Mouse (Mus musculus) megakaryocyte progenitor cell, adult 5-6 weeks (primary cell): Measurements from ENCODE around the gene Tbc1d13. TPM values are rescaled to one million over a fixed set of nuclear protein-coding genes. Genes with fewer than 3 reads are reported as not detected.
"Not testable (repeated sequence)": the region's sequence is repeated elsewhere in the genome, so short reads cannot be mapped to it uniquely, and the experiment has no call there.

Experiments used
- ATAC-seq: replicated peaks from 2 replicates; pipeline ENCODE4 v1.8.0; 2016; ENCODE audit warnings: mild to moderate bottlenecking, moderate TSS enrichment, inconsistent platforms; ENCODE audit not compliant: poor library complexity
- total RNA-seq, 2 experiments: library from RNA; stranded (forward) in 1 of 2; stranded (reverse) in 1 of 2; fragments of 157-497, 149-512 nt in 1 of 2; fragments of 200-1000 nt in 1 of 2; gene quantifications; 2 replicates each; pipeline versions ENCODE4 v1.2.3 to v1.2.4; 2015 to 2017

The Tbc1d13 gene
- total RNA-seq, 2 experiments from 2014 or later, result 29.0 to 47.2 TPM

- peak; percentile 100 for ATAC-seq
These were observed 44.4 kb downstream of the Tbc1d13 start, which contains the start of gene Spout1 for GRCm38 (mm10) chr2:30177700-30178675. Gene Spout1, minus strand, starts transcription at chr2:30178459.

GRCm38 (mm10) chr2:30178711-30179110 lies 45.2 kb downstream of the Tbc1d13 start:
- ATAC-seq, result not testable (repeated sequence)

- no peak for ATAC-seq
These were observed 48.9 kb downstream of the Tbc1d13 start for GRCm38 (mm10) chr2:30182424-30182823.

- ATAC-seq, result no peak
These were observed 50.2 kb downstream of the Tbc1d13 start for GRCm38 (mm10) chr2:30183721-30184120.

GRCm38 (mm10) chr2:30185276-30185675 lies 51.7 kb downstream of the Tbc1d13 start:
- ATAC-seq, result peak; percentile 86

GRCm38 (mm10) chr2:30185681-30186080 lies 52.1 kb downstream of the Tbc1d13 start:
- ATAC-seq, result no peak

- ATAC-seq, result no peak
These were observed 58.4 kb downstream of the Tbc1d13 start for GRCm38 (mm10) chr2:30191790-30192580.

- ATAC-seq, result no peak
These were observed 61.1 kb downstream of the Tbc1d13 start for GRCm38 (mm10) chr2:30194656-30195055.

GRCm38 (mm10) chr2:30198021-30198420 lies 64.5 kb downstream of the Tbc1d13 start:
- ATAC-seq, result no peak

- ATAC-seq, result no peak
These were observed 66.4 kb downstream of the Tbc1d13 start for GRCm38 (mm10) chr2:30199984-30200383.

- ATAC-seq, result no peak
These were observed 66.9 kb downstream of the Tbc1d13 start for GRCm38 (mm10) chr2:30200388-30200925.

Other genes with a start within 250 kb of the Tbc1d13 start
- gene Odf2, start 244.5 kb upstream of the Tbc1d13 start, total RNA-seq (2015), result 34.4 and 47.6 TPM in 2 replicates
- 81.5 and 107 TPM in 2 replicates for gene Odf2, start 244.5 kb upstream of the Tbc1d13 start, total RNA-seq (2017)
- 24.7 and 29.2 TPM in 2 replicates for gene Gle1, start 198.3 kb upstream of the Tbc1d13 start, total RNA-seq (2015)
- 58.0 and 92.2 TPM in 2 replicates for gene Gle1, start 198.3 kb upstream of the Tbc1d13 start, total RNA-seq (2017)
- gene Sptan1, start 168.2 kb upstream of the Tbc1d13 start, total RNA-seq (2015), result 45.3 and 52.5 TPM in 2 replicates
- gene Sptan1, start 168.2 kb upstream of the Tbc1d13 start, total RNA-seq (2017), result 90.5 and 106 TPM in 2 replicates
- gene Wdr34, start 84.9 kb upstream of the Tbc1d13 start, total RNA-seq (2015), result 9.5 and 18.5 TPM in 2 replicates
- 9.4 and 10.3 TPM in 2 replicates for gene Wdr34, start 84.9 kb upstream of the Tbc1d13 start, total RNA-seq (2017)
- 465 and 470 TPM in 2 replicates for gene Set, start 76.4 kb upstream of the Tbc1d13 start, total RNA-seq (2015)
- 1,489 and 2,093 TPM in 2 replicates for gene Set, start 76.4 kb upstream of the Tbc1d13 start, total RNA-seq (2017)
- gene Pkn3, start 56.1 kb upstream of the Tbc1d13 start, total RNA-seq (2015), result 3.1 and 3.6 TPM in 2 replicates
- 7.9 and 10.2 TPM in 2 replicates for gene Pkn3, start 56.1 kb upstream of the Tbc1d13 start, total RNA-seq (2017)
- gene Zdhhc12, start 40.1 kb upstream of the Tbc1d13 start, total RNA-seq (2015), result 17.4 and 18.2 TPM in 2 replicates
- gene Zdhhc12, start 40.1 kb upstream of the Tbc1d13 start, total RNA-seq (2017), result 10.7 and 13.3 TPM in 2 replicates
- 8.8 and 9.4 TPM in 2 replicates for gene Zer1, start 9.2 kb upstream of the Tbc1d13 start, total RNA-seq (2015)
- 6.9 and 7.9 TPM in 2 replicates for gene Zer1, start 9.2 kb upstream of the Tbc1d13 start, total RNA-seq (2017)
- 10.2 and 12.7 TPM in 2 replicates for gene Endog, start 37.7 kb downstream of the Tbc1d13 start, total RNA-seq (2015)
- gene Endog, start 37.7 kb downstream of the Tbc1d13 start, total RNA-seq (2017), result 4.0 and 11.6 TPM in 2 replicates
- gene Spout1, start 44.7 kb downstream of the Tbc1d13 start, total RNA-seq (2015), result 21.5 and 28.3 TPM in 2 replicates
- 40.1 and 44.2 TPM in 2 replicates for gene Spout1, start 44.7 kb downstream of the Tbc1d13 start, total RNA-seq (2017)
- gene Kyat1, start 72.1 kb downstream of the Tbc1d13 start, total RNA-seq (2015), result 3.0 and 5.5 TPM in 2 replicates
- 7.0 and 8.5 TPM in 2 replicates for gene Kyat1, start 72.1 kb downstream of the Tbc1d13 start, total RNA-seq (2017)
- 11.7 and 11.9 TPM in 2 replicates for gene Lrrc8a, start 104.0 kb downstream of the Tbc1d13 start, total RNA-seq (2015)
- 7.0 and 7.4 TPM in 2 replicates for gene Lrrc8a, start 104.0 kb downstream of the Tbc1d13 start, total RNA-seq (2017)
- gene Gm28035, start 106.8 kb downstream of the Tbc1d13 start, total RNA-seq (2015), result not detected in 2 replicates
- 0.07 TPM in 1 of 2 replicates, not detected in the other for gene Gm28035, start 106.8 kb downstream of the Tbc1d13 start, total RNA-seq (2017)
- 0.35 and 0.64 TPM in 2 replicates for gene Phyhd1, start 132.5 kb downstream of the Tbc1d13 start, total RNA-seq (2015)
- gene Phyhd1, start 132.5 kb downstream of the Tbc1d13 start, total RNA-seq (2017), result 0.88 and 2.8 TPM in 2 replicates
- not detected in 2 replicates for gene Gm28038, start 147.3 kb downstream of the Tbc1d13 start, total RNA-seq (2015)
- not detected in 2 replicates for gene Gm28038, start 147.3 kb downstream of the Tbc1d13 start, total RNA-seq (2017)
- 5.9 TPM in 2 replicates for gene Dolk, start 152.6 kb downstream of the Tbc1d13 start, total RNA-seq (2015)
- gene Dolk, start 152.6 kb downstream of the Tbc1d13 start, total RNA-seq (2017), result 9.3 and 14.1 TPM in 2 replicates
- gene Nup188, start 152.7 kb downstream of the Tbc1d13 start, total RNA-seq (2015), result 34.3 and 35.8 TPM in 2 replicates
- gene Nup188, start 152.7 kb downstream of the Tbc1d13 start, total RNA-seq (2017), result 21.6 and 21.7 TPM in 2 replicates
- 16.1 and 16.7 TPM in 2 replicates for gene Sh3glb2, start 225.6 kb downstream of the Tbc1d13 start, total RNA-seq (2015)
- gene Sh3glb2, start 225.6 kb downstream of the Tbc1d13 start, total RNA-seq (2017), result 23.4 and 24.8 TPM in 2 replicates
- 4.2 and 5.0 TPM in 2 replicates for gene Miga2, start 230.5 kb downstream of the Tbc1d13 start, total RNA-seq (2015)
- gene Miga2, start 230.5 kb downstream of the Tbc1d13 start, total RNA-seq (2017), result 11.7 and 12.3 TPM in 2 replicates